Comparison of ENCODE assay signal across 10 mouse cellular contexts in the genomic region with DNA sequence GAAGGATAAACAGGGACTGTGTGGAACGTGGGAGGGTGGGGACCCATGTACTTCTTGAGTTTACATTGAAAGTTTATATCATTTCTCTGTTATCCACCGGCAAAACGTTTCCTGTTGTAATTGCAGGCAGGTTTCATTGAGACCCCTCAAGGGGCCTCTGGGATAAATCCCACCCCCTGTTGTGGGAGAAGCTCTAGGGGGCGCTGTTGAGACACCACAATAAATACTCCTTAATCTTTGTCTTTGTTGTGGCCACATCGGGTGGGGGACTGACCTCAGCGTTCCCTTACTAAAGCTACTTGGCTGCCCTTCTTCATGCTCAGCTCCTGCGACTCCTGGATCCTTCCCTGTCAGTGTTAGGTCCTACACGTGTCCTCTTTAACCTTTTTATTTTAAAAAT. TPM values are rescaled to one million over a fixed set of nuclear protein-coding genes. Genes with fewer than 3 reads are reported as not detected.
A peak's percentile ranks its signal among the peaks of the same experiment; 100 is the strongest.
DNase-seq lines count a peak whose midpoint lies in the region; ATAC-seq and TF ChIP-seq lines count a peak whose summit lies in the region.
"Had no signal": no experiment of that assay in that cellular context is flagged by ENCODE, and none has a peak within 500 bp of the region (broad histone marks: within the 10 kb centered on the region; RNA-seq: fewer than 3 reads in every experiment).

No protein-coding gene starts in this region.

- in situ Hi-C loops in CH12.LX (cut with MboI; ENCODE audit: low pct_ligation_motif_present, low pct_unique_long_range_greater_than_20kb, low sequenced_read_pairs) = loop anchor here (25.0 kb wide), 1 partner anchor 303 kb away; no protein-coding TSS in a partner anchor

- peak; percentile 11 for TF ChIP-seq RAD21 in CH12.LX (IDR thresholded peaks at IDR 0.05; ENCODE audit: low read depth, low read length)

- H3K4me3 ChIP-seq in layer of hippocampus, adult 2 months = no peak overlapping the region
- H3K4me3 ChIP-seq in CH12.LX (replicated peaks in 1 of 3; ENCODE audit: low read depth in 2 of 3, low read length in 2 of 3, poor library complexity in 1 of 3) (no peak overlapping the region), E14TG2a.4 (replicated peaks; ENCODE audit: low read length) (no peak overlapping the region)
- H3K4me3 ChIP-seq in embryonic facial prominence, embryonic 11.5 days (ENCODE audit: low read depth, low read length) = no peak overlapping the region
- no peak overlapping the region for H3K4me3 ChIP-seq in midbrain, embryonic 11.5 days (ENCODE audit: low read depth, low read length)
- H3K4me3 ChIP-seq: megakaryocyte, embryonic 14.5 days had no signal

- H3K79me2 ChIP-seq in CH12.LX (replicated peaks; ENCODE audit: control insufficient read depth, extremely low read depth, insufficient read depth, poor library complexity, severe bottlenecking) = no peaks in the 10 kb centered on the region

- ATAC-seq in embryonic facial prominence, embryonic 11.5 days (replicated peaks; ENCODE audit: insufficient number of reproducible peaks, low FRiP score, low TSS enrichment, low read depth) = no peak
- no peak for ATAC-seq in midbrain, embryonic 11.5 days (ENCODE audit: low FRiP score)

- peak; percentile 69 for TF ChIP-seq CTCF in layer of hippocampus, adult 2 months (conservative IDR thresholded peaks at IDR 0.05)
- TF ChIP-seq CTCF in CH12.LX (conservative IDR thresholded peaks at IDR 0.05 in 1 of 2, IDR thresholded peaks at IDR 0.05 in 1 of 2; ENCODE audit: low read depth in 2 of 2, low read length in 2 of 2) = peak; percentile 23 to 51; a peak in 2 of 4 replicates
- peak; percentile 85 for TF ChIP-seq CTCF in E14TG2a.4 (conservative IDR thresholded peaks at IDR 0.05; ENCODE audit: low read length)

- DNase-seq in layer of hippocampus, adult 2 months (ENCODE audit: low spot score in 2 of 2) = no peak
- no peak for DNase-seq in layer of hippocampus, adult 9-10 months (ENCODE audit: low spot score)
- DNase-seq in CH12.LX (ENCODE audit: extremely low read depth) = no peak
- peak; percentile 31 for DNase-seq in embryonic facial prominence, embryonic 11.5 days (ENCODE audit: low spot score)
- no peak for DNase-seq in midbrain, embryonic 11.5 days (ENCODE audit: low spot score, missing footprints)
- no peak for DNase-seq in ovary, postnatal 14 days (ENCODE audit: low spot score)
- DNase-seq: heart, postnatal 4 days; thymus, postnatal 25 days had no signal

- 54% methylated on average over 8 of the region's 8 CpGs for WGBS in embryonic facial prominence, embryonic 11.5 days
- WGBS in midbrain, embryonic 11.5 days = 54% methylated on average over 8 of the region's 8 CpGs

- H3K4me1 ChIP-seq in CH12.LX (ENCODE audit: control insufficient read depth in 1 of 2, insufficient read depth in 2 of 2) = peaks cover 4 to 26% of the 10 kb centered on the region in 2 experiments; a peak in 3 of 4 replicates
- H3K4me1 ChIP-seq in E14TG2a.4 (replicated peaks; ENCODE audit: low read depth, low read length) = peaks cover 23% of the 10 kb centered on the region
- H3K4me1 ChIP-seq in embryonic facial prominence, embryonic 11.5 days (ENCODE audit: control insufficient read depth, insufficient read depth, low read length) = no peaks in the 10 kb centered on the region
- H3K4me1 ChIP-seq in midbrain, embryonic 11.5 days (ENCODE audit: control insufficient read depth, insufficient read depth, low read length) = no peaks in the 10 kb centered on the region
- H3K4me1 ChIP-seq: megakaryocyte, embryonic 14.5 days had no signal

- no peaks in the 10 kb centered on the region for H3K9me3 ChIP-seq in CH12.LX (replicated peaks; ENCODE audit: low read length)
- H3K9me3 ChIP-seq in E14TG2a.4 (ENCODE audit: low read length) = no peaks in the 10 kb centered on the region
- H3K9me3 ChIP-seq in embryonic facial prominence, embryonic 11.5 days (replicated peaks; ENCODE audit: control insufficient read depth, low read length) = no peaks in the 10 kb centered on the region
- no peaks in the 10 kb centered on the region for H3K9me3 ChIP-seq in midbrain, embryonic 11.5 days (ENCODE audit: control insufficient read depth, low read length)
- H3K9me3 ChIP-seq: megakaryocyte, embryonic 14.5 days had no signal

- no peak overlapping the region for H3K27ac ChIP-seq in layer of hippocampus, adult 2 months
- no peak overlapping the region for H3K27ac ChIP-seq in CH12.LX (ENCODE audit: insufficient read depth, low read depth)
- no peak overlapping the region for H3K27ac ChIP-seq in embryonic facial prominence, embryonic 11.5 days (replicated peaks; ENCODE audit: low read depth, low read length)
- H3K27ac ChIP-seq in midbrain, embryonic 11.5 days (ENCODE audit: low read depth, low read length) = no peak overlapping the region

- H3K27me3 ChIP-seq in CH12.LX (replicated peaks) = no peaks in the 10 kb centered on the region
- H3K27me3 ChIP-seq in E14TG2a.4 (ENCODE audit: insufficient read depth, low read length) = no peaks in the 10 kb centered on the region
- no peaks in the 10 kb centered on the region for H3K27me3 ChIP-seq in embryonic facial prominence, embryonic 11.5 days (ENCODE audit: control insufficient read depth, insufficient read depth, low read length)
- no peaks in the 10 kb centered on the region for H3K27me3 ChIP-seq in midbrain, embryonic 11.5 days (ENCODE audit: control insufficient read depth, insufficient read depth, low read length)
- H3K27me3 ChIP-seq: megakaryocyte, embryonic 14.5 days had no signal

- H3K36me3 ChIP-seq in CH12.LX (replicated peaks in 1 of 2; ENCODE audit: control insufficient read depth in 1 of 2, insufficient read depth in 1 of 2, low read length in 1 of 2) (no peaks in the 10 kb centered on the region), E14TG2a.4 (ENCODE audit: insufficient read depth, low read length) (no peaks in the 10 kb centered on the region)
- no peaks in the 10 kb centered on the region for H3K36me3 ChIP-seq in embryonic facial prominence, embryonic 11.5 days (replicated peaks; ENCODE audit: control insufficient read depth, insufficient read depth, low read depth, low read length)
- H3K36me3 ChIP-seq in midbrain, embryonic 11.5 days (ENCODE audit: control insufficient read depth, insufficient read depth, low read length) = no peaks in the 10 kb centered on the region

- dilution Hi-C loops in CH12.LX (cut with MboI; ENCODE audit: extremely low pct_ligation_motif_present, extremely low pct_unique_long_range_greater_than_20kb, low sequenced_read_pairs) = no loop called here

- no peak for TF ChIP-seq EP300 in CH12.LX (IDR thresholded peaks at IDR 0.05; ENCODE audit: low read length)

- no peak overlapping the region for H3K9ac ChIP-seq in CH12.LX (ENCODE audit: insufficient read depth, low read depth)
- no peak overlapping the region for H3K9ac ChIP-seq in embryonic facial prominence, embryonic 11.5 days (replicated peaks; ENCODE audit: low read length)
- H3K9ac ChIP-seq in midbrain, embryonic 11.5 days (ENCODE audit: low read length) = no peak overlapping the region

- TF ChIP-seq POLR2A in CH12.LX (IDR thresholded peaks at IDR 0.05; ENCODE audit: low read depth, low read length) = no peak

- H3K4me2 ChIP-seq in CH12.LX (ENCODE audit: insufficient read depth, low read depth, poor library complexity, severe bottlenecking) = no peak overlapping the region
- H3K4me2 ChIP-seq in embryonic facial prominence, embryonic 11.5 days (ENCODE audit: low read depth, low read length) = no peak overlapping the region
- no peak overlapping the region for H3K4me2 ChIP-seq in midbrain, embryonic 11.5 days

TF ChIP-seq in CH12.LX, 34 proteins besides CTCF, POLR2A, EP300 and RAD21:
- TF ChIP-seq POLR2AphosphoS2 (IDR thresholded peaks at IDR 0.05; ENCODE audit: low read depth, low read length) (no peak), ZC3H11A (IDR thresholded peaks at IDR 0.05; ENCODE audit: low read depth, low read length) (no peak), BHLHE40 (IDR thresholded peaks at IDR 0.05; ENCODE audit: low read depth, low read length) (no peak), MEF2A (IDR thresholded peaks at IDR 0.05; ENCODE audit: borderline replicate concordance, low read depth, low read length) (no peak), KAT2A (IDR thresholded peaks at IDR 0.05; ENCODE audit: insufficient replicate concordance, low read length) (no peak), CHD2 (IDR thresholded peaks at IDR 0.05; ENCODE audit: low read length) (no peak), GABPA (IDR thresholded peaks at IDR 0.05; ENCODE audit: insufficient replicate concordance, low read depth, low read length) (no peak)

RNA-seq across cellular contexts. Expression of a gene that starts 19.4 kb away (rescaled TPM):
- 10 to 100 TPM in 1 of 2 experiments, 1 to 10 TPM in 1; 9.7 to 10.2 TPM for total RNA-seq in layer of hippocampus, adult 2 months (2021)
- 4.0 and 5.9 TPM in 2 replicates for total RNA-seq in CH12.LX (2012; rRNA removed)
- 1.9 and 2.2 TPM in 2 replicates for total RNA-seq in CH12.LX (2014; rRNA removed)
- 9.2 and 11.9 TPM in 2 replicates for polyA plus RNA-seq in CH12.LX (2012; ENCODE audit: insufficient read length, low read depth)
- polyA plus RNA-seq in embryonic facial prominence, embryonic 11.5 days (2014; fragmentation: Nextera tagmentation; extraction: Ambion mirVana) = 2.3 and 3.1 TPM in 2 replicates
- 3.1 and 3.4 TPM in 2 replicates for polyA plus RNA-seq in midbrain, embryonic 11.5 days (2014; fragmentation: Nextera tagmentation; extraction: Ambion mirVana)
